Comparison of ENCODE assay signal across 10 mouse cellular contexts in genomic region chr2:76114734-76115133, GRCm38 (mm10).
DNase-seq lines count a peak whose midpoint lies in the region; ATAC-seq and TF ChIP-seq lines count a peak whose summit lies in the region.
"Had no signal": no experiment of that assay in that cellular context is flagged by ENCODE, and none has a peak within 500 bp of the region (broad histone marks: within the 10 kb centered on the region; RNA-seq: fewer than 3 reads in every experiment).

No protein-coding gene starts in this region.

- H3K36me3 ChIP-seq in heart, postnatal 0 days (replicated peaks; ENCODE audit: control insufficient read depth, insufficient read depth, low read length) = no peaks in the 10 kb centered on the region
- no peaks in the 10 kb centered on the region for H3K36me3 ChIP-seq in heart, embryonic 12.5 days
- H3K36me3 ChIP-seq: lung, embryonic 15.5 days had no signal

- H3K9me3 ChIP-seq in heart, postnatal 0 days (replicated peaks; ENCODE audit: control insufficient read depth, low read length) = no peaks in the 10 kb centered on the region
- no peaks in the 10 kb centered on the region for H3K9me3 ChIP-seq in heart, embryonic 12.5 days (replicated peaks)
- H3K9me3 ChIP-seq: lung, embryonic 15.5 days had no signal

- no peak overlapping the region for H3K27ac ChIP-seq in heart, postnatal 0 days (ENCODE audit: low read depth)
- no peak overlapping the region for H3K27ac ChIP-seq in heart, embryonic 12.5 days (ENCODE audit: poor library complexity, severe bottlenecking)
- H3K27ac ChIP-seq: lung, embryonic 15.5 days had no signal

- no peak for ATAC-seq in heart, postnatal 0 days (ENCODE audit: insufficient read depth, low read depth)
- no peak for ATAC-seq in heart, embryonic 12.5 days (ENCODE audit: insufficient number of reproducible peaks, low FRiP score)
- ATAC-seq in neutrophil, adult 5-6 weeks (ENCODE audit: extremely low read depth, insufficient number of reproducible peaks, low FRiP score, poor library complexity, severe bottlenecking) = peak; percentile 51; the same call in 1 of the 2 replicates

- no peak overlapping the region for H3K9ac ChIP-seq in heart, postnatal 0 days (replicated peaks; ENCODE audit: low read depth, low read length)
- no peak overlapping the region for H3K9ac ChIP-seq in heart, embryonic 12.5 days
- H3K9ac ChIP-seq: lung, embryonic 15.5 days had no signal

- TF ChIP-seq EP300 in heart, postnatal 0 days (IDR thresholded peaks at IDR 0.05; ENCODE audit: low read depth) = no peak

- no peak overlapping the region for H3K4me2 ChIP-seq in heart, postnatal 0 days (ENCODE audit: low read depth, low read length)
- H3K4me2 ChIP-seq in heart, embryonic 12.5 days = no peak overlapping the region
- H3K4me2 ChIP-seq: lung, embryonic 15.5 days had no signal

- peak; percentile 88 for TF ChIP-seq CTCF in heart, postnatal 0 days (IDR thresholded peaks at IDR 0.05; ENCODE audit: low read depth)

- peaks cover 4% of the 10 kb centered on the region; the same call in 1 of the 2 replicates for H3K4me1 ChIP-seq in heart, postnatal 0 days (ENCODE audit: control insufficient read depth, insufficient read depth)
- H3K4me1 ChIP-seq in heart, embryonic 12.5 days (replicated peaks) = peaks cover 4% of the 10 kb centered on the region

- no peak overlapping the region for H3K4me3 ChIP-seq in heart, postnatal 0 days (ENCODE audit: low read depth, low read length)
- H3K4me3 ChIP-seq in heart, embryonic 12.5 days = no peak overlapping the region
- H3K4me3 ChIP-seq: erythroblast, embryonic 14.5 days; lung, embryonic 15.5 days had no signal

- peak; percentile 75 for DNase-seq in heart, postnatal 0 days (ENCODE audit: low spot score)
- peak; percentile 38 to 41 for DNase-seq in right cerebral cortex, postnatal 10 days (ENCODE audit: low spot score in 2 of 2)
- DNase-seq in right cerebral cortex, postnatal 36 days (ENCODE audit: low spot score in 2 of 2) = no peak
- peak; percentile 22 for DNase-seq in adipocyte (ENCODE audit: low spot score)
- peak; percentile 39 for DNase-seq in hindlimb bud, embryonic 11.5 days (ENCODE audit: extremely low spot score, low read depth, low spot score)
- DNase-seq in urinary bladder, postnatal 14 days (ENCODE audit: low spot score) = no peak

- 13% methylated on average over 6 of the region's 6 CpGs for WGBS in heart, postnatal 0 days
- WGBS in heart, embryonic 12.5 days = 23% methylated on average over 6 of the region's 6 CpGs

- no peaks in the 10 kb centered on the region for H3K27me3 ChIP-seq in heart, postnatal 0 days (ENCODE audit: control insufficient read depth, insufficient read depth, low read length)
- no peaks in the 10 kb centered on the region for H3K27me3 ChIP-seq in heart, embryonic 12.5 days (replicated peaks)
- H3K27me3 ChIP-seq: lung, embryonic 15.5 days had no signal

Comparison
In these comparisons a context has a peak if more than half of its experiments do, and no peak if none do; other contexts are left out.
1. DNase-seq: peak in heart, postnatal 0 days (single experiment), right cerebral cortex, postnatal 10 days (2 of 2), adipocyte (single experiment) and hindlimb bud, embryonic 11.5 days (single experiment); none in right cerebral cortex, postnatal 36 days (0 of 2) and urinary bladder, postnatal 14 days (single experiment).